Mouse (Mus musculus) midbrain, embryonic 14.5 days (tissue): ENCODE results near the gene 4921530L21Rik. TPM values are rescaled to one million over a fixed set of nuclear protein-coding genes. Genes with fewer than 3 reads are reported as not detected.

Experiments used
- ATAC-seq: fragments of 200-750 bp; cut with Nextera tagmentation; 2 replicates; pipeline ENCODE4 v1.8.0; 2017; ENCODE audit warnings: moderate number of reproducible peaks, moderate library complexity; ENCODE audit not compliant: low FRiP score, low TSS enrichment
- DNase-seq: peaks from one replicate; pipeline ENCODE4 v3.0.0-alpha.2; 2015
- H3K27ac ChIP-seq: fragments of 300-500 bp; sonication (generic); replicated peaks from 2 replicates; pipeline ENCODE4 v1.5.1; 2014; ENCODE audit warnings: mild to moderate bottlenecking, low read depth, low read length, moderate library complexity
- H3K27me3 ChIP-seq: fragments of 300-500 bp; sonication (generic); 2 replicates; pipeline ENCODE4 v1.6.1; 2014; ENCODE audit warnings: low read length, control low read depth, mixed read lengths; ENCODE audit not compliant: control insufficient read depth, insufficient read depth
- H3K36me3 ChIP-seq: fragments of 300-500 bp; sonication (generic); 2 replicates; pipeline ENCODE4 v1.6.1; 2014; ENCODE audit warnings: low read length, control low read depth; ENCODE audit not compliant: control insufficient read depth, insufficient read depth
- H3K4me1 ChIP-seq: fragments of 300-500 bp; sonication (generic); 2 replicates; pipeline ENCODE4 v1.6.1; 2014; ENCODE audit warnings: mild to moderate bottlenecking, antibody characterized with exemption, low read length, control low read depth; ENCODE audit not compliant: control insufficient read depth, insufficient read depth
- H3K4me2 ChIP-seq: fragments of 300-500 bp; sonication (generic); 2 replicates; pipeline ENCODE4 v1.6.1; 2014; ENCODE audit warnings: mild to moderate bottlenecking, low read length, moderate library complexity
- H3K4me3 ChIP-seq: fragments of 300-500 bp; sonication (generic); replicated peaks from 2 replicates; pipeline ENCODE4 v1.5.1; 2014; ENCODE audit warnings: low read depth, low read length
- H3K9ac ChIP-seq: fragments of 300-500 bp; sonication (generic); replicated peaks from 2 replicates; pipeline ENCODE4 v1.6.1; 2014; ENCODE audit warnings: mild to moderate bottlenecking, low read length, moderate library complexity
- H3K9me3 ChIP-seq: fragments of 300-500 bp; sonication (generic); 2 replicates; pipeline ENCODE4 v1.6.1; 2016; ENCODE audit warnings: low read length, control low read depth, mixed read lengths; ENCODE audit not compliant: control insufficient read depth
- WGBS: fragments of 180-500 bp; shearing (Covaris S2); extraction: QIAGEN DNeasy Blood & Tissue Kit; methylation state at CpG from one replicate; pipeline ENCODE4 v1.1.7; 2014; 5-methylcytosine and 5-hydroxymethylcytosine counted together
- polyA plus RNA-seq: library from polyadenylated mRNA; unstranded; fragments of >200 nt; fragmentation: Nextera tagmentation; extraction: Ambion mirVana; gene quantifications from 2 replicates; pipeline ENCODE4 v1.2.1, GENCODE M21; 2014

Gene 4921530L21Rik
- not detected in 2 replicates for polyA plus RNA-seq

- ATAC-seq (no peak), DNase-seq (no peak)
- Histone ChIP-seq H3K27me3 (no peaks in the 10 kb centered on the region), H3K9ac (no peak within 1 kb of the TSS), H3K4me3 (no peak within 1 kb of the TSS), H3K4me1 (0 out of 2 replicates have a peak, but pooled peaks cover 5% of the 10 kb centered on the region), H3K4me2 (no peak within 1 kb of the TSS), H3K9me3 (no peaks in the 10 kb centered on the region), H3K27ac (no peak within 1 kb of the TSS), H3K36me3 (no peaks in the 10 kb centered on the region)
- WGBS: 92% methylated on average over 1 of the region's 1 CpGs
Measured at GRCm38 (mm10) chr14:95880954-95881353, at the start of gene 4921530L21Rik. Gene 4921530L21Rik, plus strand, starts transcription at chr14:95881254.

GRCm38 (mm10) chr14:95833866-95834265, 47.2 kb upstream of the 4921530L21Rik start:
- Histone ChIP-seq H3K4me3 (no peak overlapping the region), H3K9me3 (no peaks in the 10 kb centered on the region), H3K9ac (no peak overlapping the region), H3K27me3 (no peaks in the 10 kb centered on the region), H3K27ac (no peak overlapping the region), H3K36me3 (no peaks in the 10 kb centered on the region), H3K4me1 (no peaks in the 10 kb centered on the region), H3K4me2 (no peak overlapping the region)
- DNase-seq (no peak), ATAC-seq (no peak)
- 66% methylated on average over 3 of the region's 3 CpGs for WGBS

- H3K9ac ChIP-seq: no peak overlapping the region
- no peaks in the 10 kb centered on the region for H3K27me3 ChIP-seq
- no peak overlapping the region for H3K4me3 ChIP-seq
- no peak overlapping the region for H3K27ac ChIP-seq
- WGBS: 70% methylated on average over 3 of the region's 3 CpGs
- no peaks in the 10 kb centered on the region for H3K36me3 ChIP-seq
- DNase-seq (no peak), ATAC-seq (no peak)
- no peaks in the 10 kb centered on the region for H3K9me3 ChIP-seq
- H3K4me1 ChIP-seq: 0 out of 2 replicates have a peak, but pooled peaks cover 5% of the 10 kb centered on the region
- H3K4me2 ChIP-seq: no peak overlapping the region
Measured at GRCm38 (mm10) chr14:95862981-95863380, 18.1 kb upstream of the 4921530L21Rik start.

- H3K4me1 ChIP-seq: 0 out of 2 replicates have a peak, but pooled peaks cover 5% of the 10 kb centered on the region
- DNase-seq (peak; percentile 54), ATAC-seq (peak; percentile 69)
- no peaks in the 10 kb centered on the region for H3K27me3 ChIP-seq
- no peak overlapping the region for H3K4me2 ChIP-seq
- no peak overlapping the region for H3K9ac ChIP-seq
- 38% methylated on average over 7 of the region's 7 CpGs for WGBS
- no peaks in the 10 kb centered on the region for H3K9me3 ChIP-seq
- no peak overlapping the region for H3K27ac ChIP-seq
- H3K36me3 ChIP-seq: no peaks in the 10 kb centered on the region
- no peak overlapping the region for H3K4me3 ChIP-seq
Measured at GRCm38 (mm10) chr14:95865676-95866416, 15.2 kb upstream of the 4921530L21Rik start.

GRCm38 (mm10) chr14:95872020-95872419, 9.0 kb upstream of the 4921530L21Rik start:
- Histone ChIP-seq H3K9ac (no peak overlapping the region), H3K27me3 (no peaks in the 10 kb centered on the region), H3K9me3 (no peaks in the 10 kb centered on the region), H3K4me2 (no peak overlapping the region), H3K27ac (no peak overlapping the region), H3K4me3 (no peak overlapping the region), H3K36me3 (no peaks in the 10 kb centered on the region), H3K4me1 (no peaks in the 10 kb centered on the region)
- DNase-seq: no peak
- no peak for ATAC-seq
- 84% methylated on average over 5 of the region's 5 CpGs for WGBS

- no peak overlapping the region for H3K4me3 ChIP-seq
- DNase-seq: peak; percentile 77
- no peak overlapping the region for H3K4me2 ChIP-seq
- H3K4me1 ChIP-seq: 0 out of 2 replicates have a peak, but pooled peaks cover 5% of the 10 kb centered on the region
- H3K9ac ChIP-seq: no peak overlapping the region
- H3K27ac ChIP-seq: no peak overlapping the region
- 50% methylated on average over 3 of the region's 3 CpGs for WGBS
- no peaks in the 10 kb centered on the region for H3K27me3 ChIP-seq
- H3K36me3 ChIP-seq: no peaks in the 10 kb centered on the region
- ATAC-seq: peak; percentile 70
- no peaks in the 10 kb centered on the region for H3K9me3 ChIP-seq
Measured at GRCm38 (mm10) chr14:95876785-95877510, 4.1 kb upstream of the 4921530L21Rik start.

GRCm38 (mm10) chr14:95877548-95877947, 3.5 kb upstream of the 4921530L21Rik start:
- 86% methylated on average over 1 of the region's 1 CpGs for WGBS
- Histone ChIP-seq H3K9me3 (no peaks in the 10 kb centered on the region), H3K4me3 (no peak overlapping the region), H3K4me1 (0 out of 2 replicates have a peak, but pooled peaks cover 5% of the 10 kb centered on the region), H3K27ac (no peak overlapping the region), H3K36me3 (no peaks in the 10 kb centered on the region), H3K9ac (no peak overlapping the region), H3K27me3 (no peaks in the 10 kb centered on the region), H3K4me2 (no peak overlapping the region)
- ATAC-seq (no peak), DNase-seq (no peak)

GRCm38 (mm10) chr14:95899458-95899857, 18.4 kb downstream of the 4921530L21Rik start:
- Histone ChIP-seq H3K4me1 (no peaks in the 10 kb centered on the region), H3K4me3 (no peak overlapping the region), H3K27ac (0 out of 2 replicates have a peak overlapping the region, but pooled peaks have one; percentile 32), H3K9me3 (no peaks in the 10 kb centered on the region), H3K9ac (no peak overlapping the region), H3K36me3 (no peaks in the 10 kb centered on the region), H3K27me3 (no peaks in the 10 kb centered on the region), H3K4me2 (no peak overlapping the region)
- 2% methylated on average over 6 of the region's 6 CpGs for WGBS
- DNase-seq (peak; percentile 72), ATAC-seq (peak; percentile 69; the same call in 1 of the 2 replicates)
